Mouse (Mus musculus) layer of hippocampus, adult 2 months (tissue): ENCODE data around the gene Zdhhc14. TPM values are rescaled to one million over a fixed set of nuclear protein-coding genes. Genes with fewer than 3 reads are reported as not detected.

ENCODE experiments used
- DNase-seq, 2 experiments: peaks; one replicate each; pipeline ENCODE4 v3.0.0; 2022; ENCODE audit warnings: low spot score in 2 of 2
- H3K27ac ChIP-seq: fragments of 200-600 bp; 2 replicates; pipeline ENCODE4 v1.8.1; 2022
- H3K4me3 ChIP-seq: fragments of 200-600 bp; 2 replicates; pipeline ENCODE4 v1.8.1; 2022; ENCODE audit warnings: mild to moderate bottlenecking
- CTCF ChIP-seq: fragments of 200-600 bp; conservative IDR thresholded peaks from 2 replicates; pipeline ENCODE4 v1.8.1; 2022; ENCODE audit warnings: antibody characterized with exemption, mild to moderate bottlenecking, moderate library complexity
- total RNA-seq, 2 experiments: library from RNA; stranded (reverse); gene quantifications; 2 replicates each; pipeline ENCODE4 v1.2.3; 2021

Zdhhc14 gene
- total RNA-seq, 2 experiments from 2014 or later = 40.6 to 48.6 TPM

GRCm38 (mm10) chr17:5752716-5753585 lies 260.6 kb downstream of the Zdhhc14 start:
- TF ChIP-seq CTCF = peak; percentile 99
- peak overlapping the region; percentile 46 for H3K4me3 ChIP-seq
- DNase-seq = peak; percentile 76 to 89
- peak overlapping the region; percentile 60; the same call in 1 of the 2 replicates for H3K27ac ChIP-seq

- no peak for DNase-seq
- Histone ChIP-seq H3K4me3 (no peak overlapping the region), H3K27ac (no peak overlapping the region)
- no peak for TF ChIP-seq CTCF
These were observed 263.1 kb downstream of the Zdhhc14 start for GRCm38 (mm10) chr17:5755489-5755888.

GRCm38 (mm10) chr17:5756065-5756464 lies 263.7 kb downstream of the Zdhhc14 start:
- peak in 1 of 2 experiments; percentile 7 for DNase-seq
- Histone ChIP-seq H3K4me3 (no peak overlapping the region), H3K27ac (no peak overlapping the region)
- no peak for TF ChIP-seq CTCF

GRCm38 (mm10) chr17:5756855-5757254 lies 264.5 kb downstream of the Zdhhc14 start:
- Histone ChIP-seq H3K27ac (no peak overlapping the region), H3K4me3 (no peak overlapping the region)
- TF ChIP-seq CTCF = no peak
- peak in 1 of 2 experiments; percentile 10 for DNase-seq

- Histone ChIP-seq H3K27ac (no peak overlapping the region), H3K4me3 (no peak overlapping the region)
- DNase-seq = peak in 1 of 2 experiments; percentile 7
- TF ChIP-seq CTCF = no peak
These were observed 271.4 kb downstream of the Zdhhc14 start for GRCm38 (mm10) chr17:5763768-5764167.

GRCm38 (mm10) chr17:5764270-5764669 lies 271.9 kb downstream of the Zdhhc14 start:
- no peak for TF ChIP-seq CTCF
- peak in 1 of 2 experiments; percentile 6 for DNase-seq
- H3K4me3 ChIP-seq = no peak overlapping the region
- no peak overlapping the region for H3K27ac ChIP-seq

- peak in 1 of 2 experiments; percentile 3 for DNase-seq
- no peak for TF ChIP-seq CTCF
- no peak overlapping the region for H3K4me3 ChIP-seq
- no peak overlapping the region for H3K27ac ChIP-seq
These were observed 273.4 kb downstream of the Zdhhc14 start for GRCm38 (mm10) chr17:5765746-5766145.

- no peak for DNase-seq
- H3K4me3 ChIP-seq = no peak overlapping the region
- no peak for TF ChIP-seq CTCF
- H3K27ac ChIP-seq = no peak overlapping the region
These were observed 275.9 kb downstream of the Zdhhc14 start for GRCm38 (mm10) chr17:5768164-5768705.

GRCm38 (mm10) chr17:5768810-5769520 lies 276.6 kb downstream of the Zdhhc14 start:
- no peak for TF ChIP-seq CTCF
- Histone ChIP-seq H3K27ac (no peak overlapping the region), H3K4me3 (no peak overlapping the region)
- peak in 1 of 2 experiments; percentile 4 for DNase-seq

- DNase-seq = peak in 1 of 2 experiments; percentile 8
- TF ChIP-seq CTCF = no peak
- peak overlapping the region; percentile 39 for H3K4me3 ChIP-seq
- peak overlapping the region; percentile 43; the same call in 1 of the 2 replicates for H3K27ac ChIP-seq
These were observed 277.4 kb downstream of the Zdhhc14 start for GRCm38 (mm10) chr17:5769776-5770175.

GRCm38 (mm10) chr17:5770265-5771249 lies 278.2 kb downstream of the Zdhhc14 start:
- peak overlapping the region; percentile 39 for H3K4me3 ChIP-seq
- peak in 1 of 2 experiments; percentile 14 for DNase-seq
- TF ChIP-seq CTCF = no peak
- peak overlapping the region; percentile 43; the same call in 1 of the 2 replicates for H3K27ac ChIP-seq
